Mouse (Mus musculus) layer of hippocampus, adult 9-10 months (tissue): ENCODE measurements around the gene Gm8947.
"Not testable (repeated sequence)": the region's sequence is repeated elsewhere in the genome, so short reads cannot be mapped to it uniquely, and the experiment has no call there.

Experiments
- DNase-seq: peaks from one replicate; pipeline ENCODE4 v3.0.0; 2022; ENCODE audit warnings: low spot score

The Gm8947 gene

GRCm38 (mm10) chr1:151180167-151180566 lies 12.0 kb upstream of the Gm8947 start:
- DNase-seq, result no peak

GRCm38 (mm10) chr1:151182266-151182665 lies 9.9 kb upstream of the Gm8947 start, which contains the start of gene Gm47985:
Gene Gm47985, plus strand, starts transcription at chr1:151182537.
- not testable (repeated sequence) for DNase-seq

GRCm38 (mm10) chr1:151186186-151186585 lies 6.0 kb upstream of the Gm8947 start:
- not testable (repeated sequence) for DNase-seq

- not testable (repeated sequence) for DNase-seq
These were observed 5.2 kb upstream of the Gm8947 start for GRCm38 (mm10) chr1:151186879-151187424.

GRCm38 (mm10) chr1:151188469-151188868 lies 3.7 kb upstream of the Gm8947 start:
- DNase-seq, result no peak

GRCm38 (mm10) chr1:151192739-151193138 lies 563 bp downstream of the Gm8947 start:
- DNase-seq, result not testable (repeated sequence)

GRCm38 (mm10) chr1:151195986-151196385 lies 3.8 kb downstream of the Gm8947 start:
- DNase-seq, result not testable (repeated sequence)

GRCm38 (mm10) chr1:151196690-151197089 lies 4.5 kb downstream of the Gm8947 start:
- DNase-seq, result not testable (repeated sequence)

- not testable (repeated sequence) for DNase-seq
These were observed 5.9 kb downstream of the Gm8947 start, which contains the start of gene Gm47995 for GRCm38 (mm10) chr1:151198120-151198519. Gene Gm47995, plus strand, starts transcription at chr1:151198448.

GRCm38 (mm10) chr1:151200620-151201019 lies 8.4 kb downstream of the Gm8947 start:
- DNase-seq, result not testable (repeated sequence)

- DNase-seq, result not testable (repeated sequence)
These were observed 10.6 kb downstream of the Gm8947 start for GRCm38 (mm10) chr1:151202771-151203170.

- not testable (repeated sequence) for DNase-seq
These were observed 11.6 kb downstream of the Gm8947 start, which contains the start of gene 3110040M04Rik for GRCm38 (mm10) chr1:151203818-151204217. Gene 3110040M04Rik, plus strand, starts transcription at chr1:151204121.

- DNase-seq, result not testable (repeated sequence)
These were observed 16.3 kb downstream of the Gm8947 start for GRCm38 (mm10) chr1:151208493-151208892.

- DNase-seq, result not testable (repeated sequence)
These were observed 16.8 kb downstream of the Gm8947 start for GRCm38 (mm10) chr1:151208944-151209343.

GRCm38 (mm10) chr1:151209824-151210355 lies 17.7 kb downstream of the Gm8947 start, which contains the start of gene Gm47996:
Gene Gm47996, plus strand, starts transcription at chr1:151210131.
- not testable (repeated sequence) for DNase-seq

- not testable (repeated sequence) for DNase-seq
These were observed 19.5 kb downstream of the Gm8947 start for GRCm38 (mm10) chr1:151211666-151212065.

- DNase-seq, result no peak
These were observed 22.7 kb downstream of the Gm8947 start for GRCm38 (mm10) chr1:151214862-151215261.

- DNase-seq, result no peak
These were observed 23.8 kb downstream of the Gm8947 start for GRCm38 (mm10) chr1:151215985-151216384.

GRCm38 (mm10) chr1:151216417-151216816 lies 24.2 kb downstream of the Gm8947 start:
- no peak for DNase-seq

- DNase-seq, result no peak
These were observed 26.9 kb downstream of the Gm8947 start for GRCm38 (mm10) chr1:151219045-151219444.

- DNase-seq, result no peak
These were observed 27.9 kb downstream of the Gm8947 start for GRCm38 (mm10) chr1:151220098-151220497.

- no peak for DNase-seq
These were observed 30.5 kb downstream of the Gm8947 start for GRCm38 (mm10) chr1:151222561-151223267.

GRCm38 (mm10) chr1:151223377-151223776 lies 31.2 kb downstream of the Gm8947 start:
- no peak for DNase-seq
